Mouse (Mus musculus) adrenal gland, adult 2 months (tissue): ENCODE measurements at regions not wholly inside any gene's neighbourhood (a gene's known extent, or its start where the extent isn't known, plus 50 kb on each side); places are given as distances from the start of the nearest gene placed in this dataset.

Experiments used
- DNase-seq: peaks from one replicate; pipeline ENCODE4 v3.0.0; 2021

- DNase-seq: peak; percentile 18
Measured at GRCm38 (mm10) chr9:60931290-60931689, 136.9 kb downstream of the Uaca start.

DNA sequence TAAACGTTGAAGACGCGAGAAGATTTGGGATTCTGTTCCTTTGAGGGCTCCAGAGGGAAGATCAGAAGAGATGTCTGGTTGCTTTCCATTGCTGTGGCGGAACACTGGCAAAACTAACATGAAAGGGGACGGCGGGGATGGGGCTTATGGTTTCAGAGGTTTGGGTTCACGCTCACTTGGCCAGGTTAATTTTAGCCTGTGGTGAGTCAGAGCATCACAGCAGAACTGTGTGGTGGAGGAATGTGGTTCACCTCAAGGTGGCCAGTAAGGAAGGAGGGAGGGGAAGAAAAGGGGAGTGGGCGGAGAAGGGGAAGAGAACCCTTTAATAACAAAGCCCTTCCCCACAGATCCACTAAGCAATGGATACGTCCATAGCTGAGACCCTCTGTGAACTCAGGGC, 142.6 kb downstream of the Uaca start:
- no peak for DNase-seq

DNA sequence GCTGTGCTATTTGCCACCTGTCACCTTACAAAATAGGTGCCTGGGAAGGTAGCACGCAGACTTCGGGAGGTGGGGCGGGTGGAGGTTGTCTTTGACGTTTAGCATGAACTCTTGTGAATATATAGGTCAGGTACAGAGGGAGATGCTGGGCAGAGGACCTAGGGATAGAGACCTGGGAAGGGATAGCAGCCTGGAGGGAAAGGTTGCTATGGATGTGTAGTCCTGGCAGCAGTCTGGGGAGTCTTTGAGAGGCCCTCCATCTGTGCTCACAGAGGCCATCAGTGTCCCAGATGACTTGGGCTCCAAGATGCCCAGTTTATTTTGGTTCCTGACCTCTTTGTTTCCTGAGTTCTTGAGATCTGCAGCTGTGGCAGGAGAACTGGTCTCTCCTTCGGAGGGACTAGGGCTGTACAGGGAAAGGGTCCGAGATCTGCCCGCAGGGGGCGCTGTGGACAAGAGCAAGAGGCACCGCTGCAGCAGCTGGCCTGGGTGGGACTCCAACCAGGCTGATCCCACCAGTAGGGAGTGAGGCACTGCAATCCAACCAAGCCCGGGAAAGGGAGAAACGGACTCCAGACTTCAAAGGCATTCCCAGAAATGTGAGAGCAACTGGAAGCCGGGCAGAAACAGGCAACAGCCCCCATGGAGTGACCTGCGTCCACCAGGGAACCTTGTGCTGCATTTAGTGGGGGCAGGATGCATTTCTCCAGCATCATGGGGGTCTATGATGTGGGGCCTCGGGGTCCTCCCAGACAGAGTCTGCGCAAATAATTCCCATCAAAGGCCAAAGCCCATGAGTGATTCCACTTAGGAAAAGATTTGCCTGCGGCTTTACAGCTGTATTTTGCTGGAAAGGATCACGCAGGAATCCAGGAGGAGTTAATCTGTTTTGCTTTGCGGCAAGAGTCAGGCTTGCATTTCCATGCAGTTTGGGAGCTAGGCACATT, 145.8 kb downstream of the Uaca start:
- DNase-seq: peak; percentile 68

DNA sequence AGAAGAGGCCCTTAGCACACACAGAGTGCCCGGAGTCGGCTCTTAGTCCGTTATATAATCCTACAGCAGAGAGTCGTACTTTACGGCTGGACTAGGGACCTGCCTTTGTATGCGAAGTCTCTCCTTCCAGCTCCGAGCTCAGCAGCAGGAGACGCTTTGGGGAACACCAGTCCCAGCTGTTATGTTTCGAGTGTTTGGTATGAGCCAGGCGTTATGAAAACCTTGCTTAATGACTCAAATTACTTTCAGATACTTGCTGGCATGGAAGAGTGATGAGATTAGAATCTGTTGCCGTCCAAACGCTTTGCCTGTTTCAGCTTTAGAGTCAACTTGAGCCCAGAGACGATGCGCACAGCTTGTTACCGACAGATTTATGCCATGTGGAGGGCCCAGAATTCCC, 153.0 kb downstream of the Uaca start:
- DNase-seq: no peak

DNA sequence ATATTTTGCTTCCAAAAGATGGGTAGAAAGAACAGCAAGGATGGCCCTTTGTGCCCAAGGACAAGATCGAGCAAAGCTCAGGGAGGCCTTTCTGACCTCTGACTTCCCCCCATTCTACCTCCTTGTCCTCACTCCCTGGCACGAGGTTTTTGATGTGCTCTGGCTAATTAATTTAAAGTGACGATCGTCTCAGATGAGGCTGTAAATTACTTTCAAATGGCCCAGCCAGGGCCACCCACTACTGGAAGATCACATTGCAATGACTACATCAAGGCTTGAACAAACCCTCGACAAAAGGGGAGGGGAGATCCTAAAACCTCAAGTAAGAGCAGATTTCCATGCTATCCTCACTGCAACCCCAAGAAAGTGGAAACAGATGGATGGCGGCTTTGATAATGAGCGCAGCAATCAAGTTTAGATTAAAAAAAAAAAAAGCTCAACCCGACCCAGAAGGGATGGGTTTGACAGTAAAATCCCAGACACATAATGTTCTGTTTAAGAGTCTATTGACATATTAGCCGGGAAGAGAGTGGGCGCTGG, 154.3 kb downstream of the Uaca start:
- DNase-seq: no peak

- DNase-seq: no peak
Measured at GRCm38 (mm10) chr9:60950161-60950560, 155.8 kb downstream of the Uaca start.

DNA sequence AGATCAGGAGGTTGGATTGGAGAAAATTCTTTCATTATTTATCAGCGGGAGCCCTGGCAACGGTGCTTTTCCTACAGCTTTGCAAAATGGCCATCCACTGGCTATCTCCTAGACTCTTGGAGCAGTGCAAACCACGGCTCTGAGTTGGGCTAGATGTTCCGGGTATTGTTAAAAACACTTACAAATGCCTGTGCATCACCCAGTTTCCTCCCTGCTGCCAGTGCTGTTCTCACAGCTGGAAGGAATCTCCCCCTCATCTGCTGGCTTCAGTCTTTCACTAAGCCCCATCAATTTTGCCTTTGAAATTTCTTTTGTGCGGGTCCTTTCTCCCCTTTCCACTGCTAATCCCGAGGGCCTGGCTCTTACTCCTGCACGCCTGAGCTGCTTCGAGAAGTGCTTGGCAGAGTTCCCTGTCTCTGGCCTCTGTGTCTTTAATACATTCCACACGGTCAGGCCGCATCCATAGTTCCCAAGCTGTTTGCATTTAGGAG, 156.8 kb downstream of the Uaca start:
- no peak for DNase-seq

DNA sequence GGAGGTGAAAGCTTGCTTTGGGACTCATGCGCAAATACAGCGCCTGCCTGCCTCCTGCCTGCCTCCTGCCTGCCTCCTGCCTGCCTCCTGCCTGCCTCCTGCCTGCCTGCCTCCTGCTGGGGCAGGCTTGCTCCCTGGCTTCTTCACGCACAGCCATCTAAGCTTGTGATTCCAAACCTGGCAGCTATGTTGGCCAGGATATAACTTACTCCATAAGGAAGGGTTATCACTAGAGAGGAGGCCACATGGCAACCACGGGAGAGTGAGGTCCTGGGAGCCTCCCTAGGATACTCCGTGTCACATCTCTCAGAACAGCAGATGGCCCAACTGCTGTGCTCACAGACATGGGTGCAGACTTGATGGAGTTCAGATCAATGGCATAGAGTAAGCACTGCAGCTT, 163.1 kb downstream of the Uaca start:
- no peak for DNase-seq

GRCm38 (mm10) chr9:60959537-60959936, 165.2 kb downstream of the Uaca start:
- DNase-seq: no peak

DNA sequence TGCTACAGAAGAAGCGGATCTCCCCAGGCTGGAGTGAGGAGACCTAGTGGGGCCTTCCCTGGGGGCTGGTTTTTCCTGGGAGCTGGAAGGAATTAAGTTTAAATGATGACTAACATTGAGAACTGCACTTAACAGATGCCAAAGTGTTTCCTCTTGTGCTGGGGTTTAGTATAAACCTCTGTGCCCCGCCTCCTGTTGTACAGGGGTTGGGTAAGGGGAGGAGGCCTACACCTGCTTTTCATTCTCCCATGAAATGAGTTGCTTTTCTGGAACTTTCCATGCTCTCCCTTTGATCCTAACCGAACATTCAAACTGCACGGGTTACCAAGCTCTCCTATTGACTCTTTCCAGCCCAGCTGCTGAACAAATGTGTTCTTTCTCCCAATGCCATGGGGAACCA, 167.7 kb downstream of the Uaca start:
- DNase-seq: no peak

DNA sequence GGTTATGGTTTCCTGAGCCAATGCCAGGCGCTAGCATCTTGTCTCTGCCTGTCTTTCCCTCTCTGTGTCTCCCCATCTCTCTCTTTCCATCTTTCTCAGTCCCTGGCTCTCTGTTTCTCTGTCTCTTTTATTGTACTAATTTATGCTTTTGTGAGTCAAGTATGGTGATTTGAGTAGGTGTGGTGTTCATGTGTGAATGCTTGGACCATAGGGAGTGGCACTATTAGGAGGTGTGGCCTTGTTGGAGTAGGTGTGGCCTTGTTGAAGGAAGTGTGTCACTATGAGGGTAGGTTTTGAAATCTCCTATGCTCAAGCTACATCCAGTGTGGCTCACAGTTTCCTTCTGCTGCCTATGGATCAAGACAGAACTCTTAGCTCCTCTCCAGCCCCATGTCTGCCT, 171.3 kb downstream of the Uaca start:
- DNase-seq: no peak

DNA sequence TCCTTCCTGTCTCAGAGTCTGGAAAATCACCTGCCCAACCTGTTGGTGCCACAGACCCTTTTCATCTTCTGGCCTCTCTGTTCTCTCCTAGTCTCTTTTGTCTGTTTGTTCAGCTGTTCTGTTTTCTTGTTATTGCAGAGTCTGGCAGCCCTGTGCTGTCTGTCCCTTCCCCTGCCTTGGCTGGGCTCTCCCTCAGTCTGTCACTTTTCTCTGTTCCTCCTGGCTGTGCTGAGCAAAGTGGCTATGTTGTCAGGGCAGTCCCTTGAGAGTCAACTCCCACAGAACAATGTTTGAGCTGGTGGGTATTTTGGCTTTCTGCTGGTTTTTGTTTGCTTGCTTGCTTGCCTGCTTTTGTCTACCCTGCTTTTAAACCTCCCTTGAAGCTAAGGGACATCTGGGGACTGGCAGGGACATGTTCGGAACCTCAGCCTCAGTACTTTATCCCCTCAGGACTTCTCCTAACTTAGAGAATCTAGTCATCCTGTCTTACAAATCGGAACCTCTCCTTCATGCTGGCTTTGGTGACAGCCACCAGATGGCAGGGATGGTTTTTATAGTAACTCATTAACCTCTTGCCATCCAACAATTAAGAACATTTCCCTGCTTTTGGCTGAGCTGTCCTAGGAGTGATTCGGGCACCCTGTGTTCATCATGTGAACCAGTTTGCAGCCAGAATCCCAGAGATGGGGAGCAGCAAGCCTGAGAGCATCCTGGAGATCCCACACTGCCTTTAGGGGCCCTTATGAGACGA, 174.1 kb downstream of the Uaca start:
- no peak for DNase-seq

DNA sequence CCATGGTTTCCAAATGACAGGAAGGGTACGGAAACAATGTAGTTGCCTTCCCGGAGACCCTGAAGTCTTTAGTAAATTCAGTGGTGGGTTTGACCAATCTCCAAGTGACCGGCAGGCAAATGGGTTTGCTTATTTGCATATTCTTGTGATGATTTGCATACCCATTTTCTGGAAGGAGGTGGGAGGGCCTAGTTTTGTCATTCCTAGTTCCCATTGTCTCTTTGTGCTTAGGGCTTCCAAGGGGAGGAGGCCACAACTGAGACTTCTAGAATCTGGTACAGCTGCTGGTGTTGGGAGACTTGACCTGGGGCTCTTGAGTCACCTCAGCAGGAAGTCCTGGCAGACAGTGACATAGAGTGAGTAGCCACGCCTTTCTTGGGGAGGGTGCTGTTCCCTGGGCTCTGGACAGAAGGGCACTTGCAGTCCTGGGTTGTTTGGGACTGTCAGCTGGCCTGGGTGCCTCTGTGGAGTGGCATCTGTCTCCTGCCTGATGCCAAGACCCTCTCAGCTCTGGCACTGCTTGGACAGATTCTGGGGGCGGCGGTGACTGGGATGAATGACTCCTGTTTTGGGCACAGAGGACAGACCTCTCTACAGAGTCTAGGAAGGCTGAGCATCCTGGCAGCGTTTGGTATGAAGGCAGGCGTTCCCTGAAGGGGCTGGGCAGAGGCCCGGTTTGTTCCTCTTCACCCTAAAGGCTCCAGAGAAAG, 178.0 kb downstream of the Uaca start:
- no peak for DNase-seq

GRCm38 (mm10) chr9:60974546-60974945, 180.2 kb downstream of the Uaca start:
- DNase-seq: no peak

GRCm38 (mm10) chr9:60982383-60983085, 188.2 kb downstream of the Uaca start:
- DNase-seq: peak; percentile 54

GRCm38 (mm10) chr9:60983246-60983645, 188.9 kb downstream of the Uaca start:
- no peak for DNase-seq

- no peak for DNase-seq
Measured at GRCm38 (mm10) chr9:60988113-60988512, 193.8 kb downstream of the Uaca start.

- DNase-seq: peak; percentile 65
Measured at GRCm38 (mm10) chr9:60989670-60990391, 195.5 kb downstream of the Uaca start.

- DNase-seq: peak; percentile 23
Measured at GRCm38 (mm10) chr9:60991509-60991908, 197.2 kb downstream of the Uaca start.

- DNase-seq: peak; percentile 57
Measured at GRCm38 (mm10) chr9:60993661-60994060, 199.3 kb downstream of the Uaca start.

- DNase-seq: no peak
Measured at GRCm38 (mm10) chr9:60995096-60995495, 200.8 kb downstream of the Uaca start.
